Mouse (Mus musculus) hindbrain, embryonic 11.5 days (tissue): ENCODE results near the gene Olfr491. TPM values are rescaled to one million over a fixed set of nuclear protein-coding genes. Genes with fewer than 3 reads are reported as not detected.

Experiments used
- ATAC-seq: fragments of 200-750 bp; cut with Nextera tagmentation; 2 replicates; pipeline ENCODE4 v1.8.0; 2017; ENCODE audit warnings: mild to moderate bottlenecking, moderate TSS enrichment, moderate library complexity; ENCODE audit not compliant: low FRiP score
- DNase-seq: peaks from one replicate; pipeline ENCODE4 v3.0.0-alpha.2; 2015; ENCODE audit warnings: low spot score
- H3K27ac ChIP-seq: fragments of 300-500 bp; sonication (generic); 2 replicates; pipeline ENCODE4 v1.5.1; 2014; ENCODE audit warnings: mild to moderate bottlenecking, low read depth, low read length
- H3K27me3 ChIP-seq: fragments of 300-500 bp; sonication (generic); 2 replicates; pipeline ENCODE4 v1.6.1; 2014; ENCODE audit warnings: mild to moderate bottlenecking, low read length, moderate library complexity, mixed read lengths; ENCODE audit not compliant: control insufficient read depth, insufficient read depth
- H3K36me3 ChIP-seq: fragments of 300-500 bp; sonication (generic); 2 replicates; pipeline ENCODE4 v1.6.1; 2014; ENCODE audit warnings: mild to moderate bottlenecking, low read length, moderate library complexity, mixed read lengths; ENCODE audit not compliant: control insufficient read depth, insufficient read depth
- H3K4me1 ChIP-seq: fragments of 300-500 bp; sonication (generic); replicated peaks from 2 replicates; pipeline ENCODE4 v1.6.1; 2014; ENCODE audit warnings: low read length, mixed read lengths; ENCODE audit not compliant: control insufficient read depth, insufficient read depth
- H3K4me2 ChIP-seq: fragments of 300-500 bp; sonication (generic); replicated peaks from 2 replicates; pipeline ENCODE4 v1.6.1; 2014; ENCODE audit warnings: mild to moderate bottlenecking, low read depth, low read length
- H3K4me3 ChIP-seq: fragments of 300-500 bp; sonication (generic); 2 replicates; pipeline ENCODE4 v1.5.1; 2014; ENCODE audit warnings: low read depth, low read length
- H3K9ac ChIP-seq: fragments of 300-500 bp; sonication (generic); 2 replicates; pipeline ENCODE4 v1.6.1; 2014; ENCODE audit warnings: low read depth, low read length
- H3K9me3 ChIP-seq: fragments of 300-500 bp; sonication (generic); 2 replicates; pipeline ENCODE4 v1.6.1; 2016; ENCODE audit warnings: low read length; ENCODE audit not compliant: control insufficient read depth
- WGBS: fragments of 180-500 bp; shearing (Covaris S2); extraction: QIAGEN DNeasy Blood & Tissue Kit; methylation state at CpG from one replicate; pipeline ENCODE4 v1.1.7; 2014; 5-methylcytosine and 5-hydroxymethylcytosine counted together
- polyA plus RNA-seq: library from polyadenylated mRNA; unstranded; fragments of >200 nt; fragmentation: Nextera tagmentation; extraction: Ambion mirVana; gene quantifications from 2 replicates; pipeline ENCODE4 v1.2.1, GENCODE M21; 2014

Gene Olfr491
- polyA plus RNA-seq: not detected in 2 replicates

DNA sequence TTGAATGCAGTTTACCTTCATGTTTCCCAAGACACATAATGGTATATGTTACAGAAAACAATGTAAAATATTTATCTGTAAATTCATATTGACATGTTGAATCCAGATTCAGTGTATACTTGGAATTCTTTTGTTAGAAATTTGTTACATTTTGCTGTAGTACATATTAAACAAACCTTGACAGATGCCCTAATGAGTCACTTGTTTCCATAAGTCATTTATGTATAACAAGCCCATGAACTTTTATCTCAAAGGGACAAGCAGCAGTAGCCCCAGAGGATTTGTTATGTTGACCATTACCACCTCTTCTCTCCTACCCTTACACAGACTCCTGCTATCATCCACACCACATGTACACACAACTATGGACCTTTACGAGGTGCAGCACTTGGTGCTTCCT lies at the start of gene Olfr491:
Olfr491 (plus strand) TSS at position 301 of the 400 bp plus-strand sequence.
- ATAC-seq (no peak), DNase-seq (no peak)
- no peaks in the 10 kb centered on the region for H3K4me1 ChIP-seq
- no peak within 1 kb of the TSS for H3K4me3 ChIP-seq
- 72% methylated on average over 1 of the region's 1 CpGs for WGBS
- H3K9me3 ChIP-seq: no peaks in the 10 kb centered on the region
- no peaks in the 10 kb centered on the region for H3K36me3 ChIP-seq
- no peaks in the 10 kb centered on the region for H3K27me3 ChIP-seq
- H3K27ac ChIP-seq: no peak within 1 kb of the TSS
- no peak within 1 kb of the TSS for H3K9ac ChIP-seq
- H3K4me2 ChIP-seq: no peak within 1 kb of the TSS

DNA sequence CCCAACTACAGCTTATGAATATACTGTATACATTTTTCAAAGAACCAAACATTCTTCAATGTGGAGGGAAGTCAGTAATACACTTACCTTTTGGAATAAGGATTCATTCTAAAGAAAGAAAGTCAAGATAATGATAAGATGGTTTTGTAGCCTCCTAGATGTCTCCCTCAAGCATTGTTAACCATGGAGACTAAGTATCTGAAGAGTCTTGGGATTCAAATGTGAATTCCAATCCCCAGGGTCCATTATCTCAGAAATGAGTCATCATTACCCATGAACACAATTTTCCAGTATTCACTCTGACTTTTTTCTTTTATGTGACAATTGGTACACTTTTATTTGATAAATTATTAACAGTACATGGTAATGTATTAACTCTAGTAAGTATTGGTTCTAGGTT lies 24.4 kb upstream of the Olfr491 start, which contains the start of gene Olfr490:
Olfr490 (minus strand) TSS at position 101 of the 400 bp plus-strand sequence.
- no peaks in the 10 kb centered on the region for H3K27me3 ChIP-seq
- H3K9me3 ChIP-seq: no peaks in the 10 kb centered on the region
- no peak within 1 kb of the TSS for H3K4me2 ChIP-seq
- no peak for DNase-seq
- no peak within 1 kb of the TSS for H3K27ac ChIP-seq
- H3K9ac ChIP-seq: no peak within 1 kb of the TSS
- no peak for ATAC-seq
- no peaks in the 10 kb centered on the region for H3K4me1 ChIP-seq
- no peaks in the 10 kb centered on the region for H3K36me3 ChIP-seq
- H3K4me3 ChIP-seq: no peak within 1 kb of the TSS

GRCm38 (mm10) chr7:108323574-108323973 lies 10.3 kb downstream of the Olfr491 start, which contains the start of gene Olfr492:
TSS of gene Olfr492 (minus strand) at chr7:108323674.
- ATAC-seq: no peak
- 93% methylated on average over 2 of the region's 2 CpGs for WGBS
- H3K4me2 ChIP-seq: no peak within 1 kb of the TSS

GRCm38 (mm10) chr7:108346879-108347278 lies 33.6 kb downstream of the Olfr491 start, which contains the start of gene Olfr493:
TSS of gene Olfr493 (minus strand) at chr7:108346979.
- ATAC-seq (no peak), DNase-seq (no peak)
- no peak within 1 kb of the TSS for H3K4me2 ChIP-seq
- WGBS: 60% methylated on average over 1 of the region's 1 CpGs
- H3K27me3 ChIP-seq: no peaks in the 10 kb centered on the region
- H3K27ac ChIP-seq: no peak within 1 kb of the TSS
- H3K4me3 ChIP-seq: no peak within 1 kb of the TSS
- H3K9ac ChIP-seq: no peak within 1 kb of the TSS
- H3K36me3 ChIP-seq: no peaks in the 10 kb centered on the region
- H3K4me1 ChIP-seq: no peaks in the 10 kb centered on the region
- no peaks in the 10 kb centered on the region for H3K9me3 ChIP-seq

More at GRCm38 (mm10) chr7:108323574-108323973, 10.3 kb downstream of the Olfr491 start, which contains the start of gene Olfr492:
- Histone ChIP-seq H3K27ac (no peak within 1 kb of the TSS), H3K4me3 (no peak within 1 kb of the TSS), H3K36me3 (no peaks in the 10 kb centered on the region), H3K27me3 (no peaks in the 10 kb centered on the region), H3K9me3 (no peaks in the 10 kb centered on the region), H3K4me1 (no peaks in the 10 kb centered on the region), H3K9ac (no peak within 1 kb of the TSS)
- DNase-seq: no peak

DNA sequence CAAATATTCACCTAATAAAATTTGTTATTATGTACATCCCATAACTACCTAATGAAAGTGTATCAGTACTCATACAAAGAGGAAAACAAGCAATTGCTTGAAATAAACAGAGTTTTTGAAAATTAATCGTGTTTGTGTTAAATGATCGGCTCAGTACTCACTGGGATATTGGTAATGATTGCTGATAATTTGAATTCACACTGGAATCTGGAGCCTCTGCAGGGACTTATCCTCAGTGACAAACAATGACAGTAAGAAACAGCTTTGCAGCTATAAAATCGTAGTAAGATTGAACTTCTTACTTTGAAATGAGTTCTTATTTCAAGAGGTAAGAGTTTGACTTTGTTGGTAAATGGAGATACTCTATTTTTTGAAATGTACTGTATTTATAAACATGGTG lies 51.8 kb downstream of the Olfr491 start, which contains the start of gene Olfr494:
Olfr494 (plus strand) TSS at position 301 of the 400 bp plus-strand sequence.
- ATAC-seq (no peak), DNase-seq (no peak)
- no peaks in the 10 kb centered on the region for H3K27me3 ChIP-seq
- H3K27ac ChIP-seq: no peak within 1 kb of the TSS
- no peak within 1 kb of the TSS for H3K9ac ChIP-seq
- H3K4me2 ChIP-seq: no peak within 1 kb of the TSS
- H3K9me3 ChIP-seq: no peaks in the 10 kb centered on the region
- no peaks in the 10 kb centered on the region for H3K4me1 ChIP-seq
- WGBS: 88% methylated on average over 3 of the region's 3 CpGs
- H3K36me3 ChIP-seq: no peaks in the 10 kb centered on the region
- H3K4me3 ChIP-seq: no peak within 1 kb of the TSS

Other genes with a start within 250 kb of the Olfr491 start
- not detected in 2 replicates for gene Olfr480, start 246.1 kb upstream of the Olfr491 start, polyA plus RNA-seq
- gene Olfr481, start 233.6 kb upstream of the Olfr491 start, polyA plus RNA-seq: not detected in 2 replicates
- gene Olfr482, start 215.9 kb upstream of the Olfr491 start, polyA plus RNA-seq: 0.07 TPM in 1 of 2 replicates, not detected in the other
- gene Olfr483, start 212.6 kb upstream of the Olfr491 start, polyA plus RNA-seq: not detected in 2 replicates
- not detected in 2 replicates for gene Olfr484, start 186.0 kb upstream of the Olfr491 start, polyA plus RNA-seq
- gene Olfr485, start 153.6 kb upstream of the Olfr491 start, polyA plus RNA-seq: not detected in 2 replicates
- gene Olfr486, start 140.7 kb upstream of the Olfr491 start, polyA plus RNA-seq: not detected in 2 replicates
- not detected in 2 replicates for gene Olfr487, start 98.8 kb upstream of the Olfr491 start, polyA plus RNA-seq
- gene Olfr488, start 55.1 kb upstream of the Olfr491 start, polyA plus RNA-seq: not detected in 2 replicates
- not detected in 2 replicates for gene Olfr490, start 24.5 kb upstream of the Olfr491 start, polyA plus RNA-seq
- not detected in 2 replicates for gene Olfr492, start 10.2 kb downstream of the Olfr491 start, polyA plus RNA-seq
- not detected in 2 replicates for gene Olfr493, start 33.5 kb downstream of the Olfr491 start, polyA plus RNA-seq
- not detected in 2 replicates for gene Olfr494, start 51.9 kb downstream of the Olfr491 start, polyA plus RNA-seq
- gene Olfr495, start 79.7 kb downstream of the Olfr491 start, polyA plus RNA-seq: not detected in 2 replicates
- gene Olfr497, start 107.0 kb downstream of the Olfr491 start, polyA plus RNA-seq: not detected in 2 replicates
- not detected in 2 replicates for gene Olfr498, start 151.9 kb downstream of the Olfr491 start, polyA plus RNA-seq
- gene Olfr502, start 211.6 kb downstream of the Olfr491 start, polyA plus RNA-seq: not detected in 2 replicates
- gene Olfr503, start 231.1 kb downstream of the Olfr491 start, polyA plus RNA-seq: not detected in 2 replicates